In genomic region chr12:91956411-91956810, GRCm38 (mm10) we compare ENCODE assay signal across 16 mouse cellular contexts.
"Had no signal": no experiment of that assay in that cellular context is flagged by ENCODE, and none has a peak within 500 bp of the region (broad histone marks: within the 10 kb centered on the region; RNA-seq: fewer than 3 reads in every experiment).

No protein-coding gene starts in this region.

- H3K4me1 ChIP-seq: neural tube, embryonic 12.5 days; neural tube, embryonic 13.5 days; neural tube, embryonic 15.5 days; stomach, embryonic 15.5 days had no signal

- H3K4me3 ChIP-seq: neural tube, embryonic 12.5 days; neural tube, embryonic 13.5 days; neural tube, embryonic 15.5 days; stomach, embryonic 15.5 days had no signal

- H3K9me3 ChIP-seq: neural tube, embryonic 12.5 days; neural tube, embryonic 13.5 days; neural tube, embryonic 15.5 days; stomach, embryonic 15.5 days had no signal

- DNase-seq: retina, postnatal 1 day; right cerebral cortex, adult 18-20 months; right cerebral cortex, postnatal 14 days; right cerebral cortex, postnatal 25 days; right cerebral cortex, postnatal 4 days; spleen, adult 18-20 months; thymus, adult 18-20 months; thymus, adult 2 months; thymus, postnatal 14 days; thymus, postnatal 25 days; thymus, postnatal 36 days; thymus, postnatal 4 days had no signal

- H3K27me3 ChIP-seq: neural tube, embryonic 12.5 days; neural tube, embryonic 13.5 days; neural tube, embryonic 15.5 days; stomach, embryonic 15.5 days had no signal

- H3K36me3 ChIP-seq: neural tube, embryonic 12.5 days; neural tube, embryonic 13.5 days; neural tube, embryonic 15.5 days; stomach, embryonic 15.5 days had no signal
